Mouse (Mus musculus): ENCODE data around the gene Agtr1a.

- TF ChIP-seq EP300 (IDR thresholded peaks at IDR 0.05; ENCODE audit: low read depth) (no peak), CTCF (IDR thresholded peaks at IDR 0.05; ENCODE audit: low read depth) (no peak)
Observed at GRCm38 (mm10) chr13:30341987-30342898, 6.0 kb downstream of the Agtr1a start.
